Mouse (Mus musculus) adrenal gland (tissue): Measurements from ENCODE around the gene Gm49318.
"Not testable (repeated sequence)": the region's sequence is repeated elsewhere in the genome, so short reads cannot be mapped to it uniquely, and the experiment has no call there.

Experiments used
- intact Hi-C: fragments of 180-260 bp; cut with DNase I; formaldehyde crosslinking; loops from one replicate; pipeline ENCODE4 v1.15.1; 2025
- long read RNA-seq, 2 experiments: library from polyadenylated mRNA; unstranded; transcript quantifications; one replicate each; pipeline ENCODE4 v2.0.0; 2020; ENCODE audit warnings: borderline replicate concordance in 1 of 2; ENCODE audit not compliant: insufficient replicate concordance in 1 of 2

The Gm49318 gene
- long read RNA-seq, experiment 1: 0 reads
- long read RNA-seq, experiment 2: 0 reads

DNA sequence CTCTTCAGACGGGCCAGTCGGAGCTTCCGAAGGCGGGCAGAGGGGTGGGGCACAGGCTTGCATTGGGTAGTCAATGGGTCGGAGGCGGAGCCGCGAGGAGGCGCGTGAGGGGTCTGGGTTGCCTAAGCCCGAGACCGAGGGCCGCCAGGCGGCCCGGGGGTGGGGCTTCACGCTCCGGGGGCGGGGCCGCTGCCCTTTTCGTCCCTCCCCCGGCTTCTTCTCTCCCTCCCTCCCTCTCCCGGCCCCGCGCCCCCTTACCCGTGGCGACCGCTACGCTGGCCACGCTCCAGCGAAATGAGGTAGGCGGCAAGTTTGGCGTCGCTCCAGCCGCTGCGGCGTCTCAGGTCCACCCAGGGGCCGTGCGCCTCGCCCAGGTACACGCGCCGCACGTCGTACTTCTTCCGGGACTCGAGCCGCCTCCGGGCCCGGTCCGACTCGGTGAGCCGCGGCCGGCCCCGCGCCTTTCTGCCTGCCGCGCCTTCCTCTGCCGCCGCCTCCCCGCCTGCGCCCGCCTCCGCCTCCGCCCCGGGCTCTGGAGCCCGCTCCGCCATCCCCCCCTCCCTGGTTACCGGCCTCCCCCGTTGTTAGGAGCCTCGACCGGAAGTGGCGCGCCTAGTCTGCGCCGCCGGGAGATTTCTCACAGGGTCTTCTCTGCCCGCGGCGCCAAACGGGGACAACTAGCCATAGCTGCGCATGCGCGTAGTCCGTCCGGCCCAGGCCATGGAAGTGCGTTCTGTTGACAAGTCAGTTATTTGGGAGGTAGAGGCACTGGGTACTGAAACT, at the start of gene Gm49318, which contains the start of gene Zfp653:
Gm49318 (minus strand) TSS at position 469 of the 783 bp plus-strand sequence.
Zfp653 (minus strand) TSS at position 586 of the 783 bp plus-strand sequence.
- intact Hi-C loops: no loop called here

DNA sequence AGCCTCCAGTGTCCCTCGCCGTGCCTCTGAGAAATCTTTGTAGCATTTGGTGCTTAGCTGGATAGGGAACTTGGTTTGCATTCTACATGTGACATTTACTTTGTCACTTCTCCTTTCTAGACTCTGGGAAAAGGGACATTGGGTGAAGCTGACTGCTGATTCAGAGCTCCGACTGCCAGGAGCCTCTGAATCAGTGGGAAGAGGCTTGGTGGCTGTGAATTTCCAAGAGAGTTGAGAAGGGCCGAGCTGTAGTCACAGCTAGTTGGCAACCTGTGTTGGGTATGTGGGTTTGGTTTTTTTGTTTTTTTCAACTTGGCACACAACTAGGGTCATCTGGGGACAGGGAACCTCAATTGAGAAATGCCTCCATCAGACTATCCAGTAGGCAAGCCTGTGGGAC, 48.5 kb upstream of the Gm49318 start:
- intact Hi-C loops: loop anchor here (2.0 kb wide), 1 partner anchor 23 kb away; no protein-coding TSS in a partner anchor

GRCm38 (mm10) chr9:22117754-22118456, 46.8 kb upstream of the Gm49318 start:
- intact Hi-C loops: loop anchor here (2.0 kb wide), 1 partner anchor 25 kb away; no protein-coding TSS in a partner anchor

GRCm38 (mm10) chr9:22116740-22117426, 45.8 kb upstream of the Gm49318 start, which contains the start of gene Elof1:
Elof1 (minus strand) TSS chr9:22117172.
- intact Hi-C loops: no loop called here

DNA sequence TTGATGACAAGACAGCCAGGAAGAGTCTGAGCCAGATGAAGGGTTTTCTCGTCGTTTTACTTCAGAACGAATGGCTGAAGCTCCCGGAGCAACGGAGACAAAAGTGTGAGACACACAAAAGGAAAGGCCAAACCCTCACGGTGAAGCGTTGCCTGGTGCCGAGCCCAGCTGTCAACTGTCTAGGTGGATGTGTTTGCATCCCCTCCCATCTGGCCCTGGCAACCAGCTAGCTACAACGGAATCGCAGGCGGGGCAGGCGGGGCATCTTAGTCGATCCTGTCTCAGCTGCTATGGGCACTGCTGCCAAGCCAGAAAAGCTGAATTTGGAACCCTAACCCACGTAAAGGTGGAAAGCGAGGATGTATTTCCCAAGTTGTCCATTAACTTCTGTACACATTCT, 45.0 kb upstream of the Gm49318 start:
- intact Hi-C loops: no loop called here

DNA sequence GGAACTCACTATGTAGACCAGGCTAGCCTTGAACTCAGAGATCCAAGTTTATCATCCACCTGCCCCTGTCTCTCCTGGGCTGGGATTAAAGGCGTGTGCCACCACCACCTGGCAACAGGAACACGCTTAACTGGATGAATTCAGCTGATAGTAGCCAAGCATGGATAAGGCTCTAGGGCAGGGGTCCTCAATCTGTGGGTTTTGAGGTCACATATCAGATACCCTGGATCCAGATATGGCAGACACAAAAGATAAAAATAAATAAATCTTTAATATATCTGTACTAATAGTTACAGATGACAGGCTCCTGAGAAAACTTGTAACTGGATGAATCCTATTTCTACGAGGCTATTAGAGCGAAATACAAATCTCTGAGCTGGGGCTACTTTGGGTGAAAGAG, 44.6 kb upstream of the Gm49318 start:
- intact Hi-C loops: no loop called here

- intact Hi-C loops: no loop called here
These were observed 37.1 kb upstream of the Gm49318 start for GRCm38 (mm10) chr9:22108194-22108593.

DNA sequence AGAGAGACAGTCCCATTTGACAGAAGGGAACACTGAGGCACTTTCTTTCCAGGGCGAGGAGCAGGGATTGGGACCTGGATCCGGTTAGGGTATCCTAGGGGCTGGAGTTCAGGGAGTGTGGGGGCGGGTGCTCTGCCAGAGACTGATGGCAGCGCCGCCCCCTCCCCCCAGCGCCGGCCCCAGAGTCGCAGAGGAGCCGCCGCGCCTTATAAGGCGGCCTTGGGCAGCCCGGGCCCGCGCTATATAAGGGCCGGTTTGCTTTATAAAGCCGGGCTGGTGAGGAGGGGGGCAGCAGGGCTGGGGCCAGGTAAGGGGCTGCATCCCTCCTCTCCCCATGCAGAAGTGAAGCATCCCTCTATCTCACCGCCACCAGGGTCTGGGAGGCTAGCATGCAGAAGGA, 28.9 kb upstream of the Gm49318 start:
- intact Hi-C loops: loop anchor here (10.0 kb wide), 1 partner anchor 45 kb away; no protein-coding TSS in a partner anchor

DNA sequence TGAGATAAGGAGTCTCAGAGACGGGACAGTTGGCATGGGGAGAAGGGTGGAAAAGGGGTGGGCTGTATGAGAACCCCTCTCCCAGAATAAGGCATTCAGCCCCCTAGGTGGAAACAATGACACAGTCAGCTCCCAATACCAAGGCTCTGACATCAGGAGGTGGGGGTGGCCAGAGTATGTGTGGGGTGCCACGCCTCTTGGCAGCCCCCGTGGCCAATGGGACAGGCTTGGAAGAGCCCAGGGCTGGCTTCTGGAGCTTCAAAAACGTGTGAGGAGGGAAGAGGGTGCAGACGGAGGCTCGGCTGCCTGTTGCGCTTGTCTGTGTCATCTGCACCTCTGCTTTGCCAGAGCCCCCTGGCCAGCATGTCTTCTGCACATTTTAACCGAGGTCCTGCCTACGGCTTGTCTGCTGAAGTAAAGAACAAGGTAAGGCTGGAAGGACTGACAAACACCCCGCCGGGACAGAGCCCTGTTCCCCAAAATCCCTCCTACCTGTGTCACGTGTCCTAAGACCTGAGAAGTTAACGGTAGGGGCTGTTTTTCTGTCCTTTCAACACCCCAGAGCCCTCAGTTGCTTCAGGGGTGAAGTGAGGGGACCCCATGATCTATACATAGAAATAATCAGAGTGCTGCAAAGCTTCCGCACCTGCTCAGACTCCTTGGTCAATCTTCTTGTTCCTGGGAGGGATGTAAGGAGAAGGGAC, 28.1 kb upstream of the Gm49318 start, which contains the start of gene Cnn1:
Cnn1 (plus strand) TSS at position 224 of the 704 bp plus-strand sequence.
- intact Hi-C loops: loop anchor here (10.0 kb wide), 1 partner anchor 46 kb away; no protein-coding TSS in a partner anchor

GRCm38 (mm10) chr9:22095854-22096307, 24.8 kb upstream of the Gm49318 start:
- intact Hi-C loops: loop anchor here (10.0 kb wide), 1 partner anchor 49 kb away; no protein-coding TSS in a partner anchor

DNA sequence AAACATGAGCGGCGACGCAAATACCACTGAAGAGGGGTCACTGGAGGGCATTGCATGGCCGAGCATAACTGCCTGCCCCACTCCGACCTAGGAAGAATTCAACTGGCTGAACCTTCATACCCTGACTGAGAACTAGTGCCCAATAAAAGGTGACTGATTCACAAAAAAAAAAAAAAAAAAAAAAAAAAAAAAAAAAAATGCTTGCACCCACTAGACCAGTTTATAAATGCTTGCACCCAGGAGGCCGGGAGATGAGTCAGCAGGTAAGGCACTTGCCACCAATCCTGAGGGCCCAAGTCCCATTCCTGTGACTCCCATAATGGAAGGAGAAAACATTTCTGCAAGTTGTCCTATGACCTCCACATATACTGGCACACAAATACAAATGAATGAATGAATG, 21.7 kb upstream of the Gm49318 start:
- intact Hi-C loops: loop anchor here (10.0 kb wide), 1 partner anchor 52 kb away; no protein-coding TSS in a partner anchor

GRCm38 (mm10) chr9:22089986-22090385, 18.9 kb upstream of the Gm49318 start:
- intact Hi-C loops: loop anchor here (10.0 kb wide), 1 partner anchor 55 kb away; no protein-coding TSS in a partner anchor

- intact Hi-C loops: no loop called here
These were observed 18.2 kb upstream of the Gm49318 start for GRCm38 (mm10) chr9:22089281-22089680.

GRCm38 (mm10) chr9:22087034-22087618, 16.1 kb upstream of the Gm49318 start:
- intact Hi-C loops: no loop called here

GRCm38 (mm10) chr9:22086012-22086411, 15.0 kb upstream of the Gm49318 start:
- intact Hi-C loops: no loop called here

DNA sequence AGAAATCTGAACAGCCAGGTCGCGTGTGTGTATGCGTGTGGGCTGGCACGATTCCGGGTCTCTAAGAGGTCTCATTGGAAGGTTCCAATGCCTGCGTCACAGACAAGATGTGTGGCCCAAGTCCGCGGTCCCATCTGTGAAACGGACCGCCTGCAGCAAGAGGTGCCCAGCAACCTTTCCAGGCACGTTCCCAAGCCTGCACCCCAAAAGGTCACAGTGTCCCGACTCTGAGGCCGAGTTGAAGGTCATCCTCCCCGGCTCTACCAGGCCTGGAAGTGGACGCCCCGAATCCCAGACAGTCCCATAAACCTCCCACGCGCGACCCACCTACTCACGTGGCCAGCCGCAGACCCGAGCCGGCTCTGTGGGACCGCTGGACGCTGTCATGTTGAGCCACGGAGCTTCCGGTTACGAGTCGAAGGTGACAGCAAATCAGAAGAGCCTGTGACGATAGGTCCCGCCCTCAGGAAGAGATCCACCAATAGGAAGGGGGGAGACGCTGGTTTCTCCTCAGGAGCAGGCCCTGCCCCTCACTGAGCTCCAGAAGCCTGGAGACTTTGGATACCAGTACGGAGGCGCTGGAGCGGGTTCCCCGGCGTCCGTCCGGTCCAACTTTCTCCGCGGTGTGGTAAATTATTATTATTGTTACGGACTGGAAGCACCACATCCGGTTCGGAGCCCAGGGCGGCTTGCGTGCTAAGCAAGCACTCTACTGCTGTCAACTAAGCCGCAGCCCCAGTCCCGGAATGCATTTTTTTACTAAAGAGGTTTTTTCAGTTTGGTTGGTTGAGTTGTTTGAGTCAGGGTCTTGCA, 14.2 kb upstream of the Gm49318 start, which contains the start of gene Ecsit:
Ecsit (minus strand) TSS at position 417 of the 813 bp plus-strand sequence.
- intact Hi-C loops: no loop called here

DNA sequence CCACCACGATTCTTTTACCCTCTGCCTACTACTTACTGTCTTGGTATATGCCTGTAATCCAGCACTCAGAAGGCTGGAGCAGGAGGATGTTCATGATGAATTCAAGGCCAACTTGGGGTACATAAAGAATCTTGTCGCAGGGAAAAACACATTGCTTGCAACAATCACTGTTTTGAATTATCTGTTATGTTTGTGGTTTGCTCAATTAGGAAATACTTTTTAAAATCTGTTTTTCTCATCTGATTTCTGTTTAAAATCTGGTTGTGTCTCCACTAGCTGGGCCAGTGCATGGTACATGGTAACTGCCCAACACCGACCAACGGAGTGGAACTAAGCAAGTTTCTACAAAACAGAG, 13.6 kb upstream of the Gm49318 start:
- intact Hi-C loops: no loop called here

DNA sequence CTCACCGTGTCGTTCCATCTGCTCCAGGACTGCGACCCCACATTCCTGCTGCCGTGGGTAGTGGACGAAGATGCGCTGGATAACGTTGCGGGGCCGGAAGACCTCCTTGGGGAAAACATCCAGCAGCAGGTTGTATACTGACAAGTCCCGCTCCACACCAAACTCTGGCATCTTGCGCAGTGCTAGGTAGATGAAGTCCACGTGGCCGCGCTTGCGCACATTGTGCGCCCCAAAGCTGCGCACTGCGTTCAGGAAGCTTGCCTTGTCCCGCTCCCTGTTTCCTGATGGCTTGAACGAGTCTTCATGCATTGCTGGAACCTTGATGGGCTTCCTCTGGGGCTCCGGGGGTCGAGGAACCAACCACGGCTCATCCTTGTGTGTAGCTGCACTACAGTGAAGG, 5.2 kb upstream of the Gm49318 start:
- intact Hi-C loops: no loop called here

DNA sequence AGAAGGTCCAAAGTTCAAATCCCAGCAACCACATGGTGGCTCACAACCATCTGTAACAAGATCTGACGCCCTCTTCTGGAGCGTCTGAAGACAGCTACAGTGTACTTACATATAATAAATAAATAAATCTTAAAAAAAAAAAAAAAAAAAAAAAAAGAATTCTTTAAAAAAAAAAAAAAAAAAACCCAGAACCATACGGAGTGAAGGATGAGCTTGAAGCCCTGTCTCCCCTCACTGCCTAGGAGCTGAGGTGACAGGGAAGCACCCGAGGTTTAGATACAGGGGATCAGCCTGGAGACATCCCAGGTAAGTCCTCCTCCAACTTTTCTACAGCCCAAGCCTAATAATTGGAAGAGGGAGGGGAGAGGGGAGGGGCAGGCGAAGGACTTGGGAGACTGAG, 4.7 kb upstream of the Gm49318 start:
- intact Hi-C loops: not testable (repeated sequence)
